Mouse (Mus musculus): Measurements from ENCODE around the gene Enpp3. TPM values are rescaled to one million over a fixed set of nuclear protein-coding genes. Genes with fewer than 3 reads are reported as not detected.
A peak's percentile ranks its signal among the peaks of the same experiment; 100 is the strongest.
"Not testable (repeated sequence)": the region's sequence is repeated elsewhere in the genome, so short reads cannot be mapped to it uniquely, and the experiment has no call there.

Enpp3 gene
- polyA plus RNA-seq, 1 experiment from 2014 or later: 7.9 TPM

DNA sequence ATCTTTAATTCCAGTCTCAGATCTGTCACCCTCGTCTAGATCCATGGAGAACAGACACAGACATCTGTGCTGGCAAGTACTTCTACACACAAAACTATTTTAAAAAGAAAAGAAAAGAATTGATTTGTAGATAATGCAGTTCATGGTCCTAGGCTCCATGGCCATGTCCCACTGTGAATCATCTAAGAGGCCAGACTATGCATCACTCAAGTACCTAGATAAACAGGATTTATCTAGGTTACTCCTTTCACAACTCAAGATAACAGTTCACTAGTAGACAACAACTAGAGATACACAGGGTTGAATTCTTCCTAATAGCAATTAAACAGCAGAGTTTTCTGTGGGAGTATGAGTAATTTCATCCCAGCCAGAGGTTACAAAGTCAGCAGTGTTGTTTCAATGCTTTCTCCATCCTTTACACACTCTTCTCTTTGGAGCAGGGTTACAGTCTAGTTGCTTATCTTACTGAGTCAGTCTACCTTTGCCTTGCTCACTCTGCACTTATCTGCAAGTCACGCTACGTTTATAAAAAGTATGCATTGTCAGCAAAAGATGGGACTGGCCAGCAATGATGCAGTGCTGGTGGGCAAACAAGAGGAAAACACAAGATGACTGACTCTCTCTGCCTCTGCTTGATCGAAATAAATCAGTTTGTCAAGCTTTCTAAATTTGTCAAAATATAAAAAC, 20.5 kb downstream of the Enpp3 start:
- Histone ChIP-seq H3K4me2 (no peak overlapping the region), H3K4me3 (replicated peaks) (no peak overlapping the region), H3K9me3 (no peaks in the 10 kb centered on the region), H3K27me3 (no peaks in the 10 kb centered on the region), H3K4me1 (replicated peaks) (peaks cover 9% of the 10 kb centered on the region), H3K27ac (no peak overlapping the region), H3K36me3 (no peaks in the 10 kb centered on the region), H3K9ac (replicated peaks) (no peak overlapping the region)
- 87% methylated on average over 4 of the region's 4 CpGs for WGBS
- no peak for ATAC-seq (ENCODE audit: insufficient number of reproducible peaks, insufficient read depth, low FRiP score, low TSS enrichment, low read depth)

GRCm38 (mm10) chr10:24819526-24819925, 23.1 kb downstream of the Enpp3 start:
- no peaks in the 10 kb centered on the region for H3K9me3 ChIP-seq
- H3K4me3 ChIP-seq (replicated peaks): no peak overlapping the region
- no peaks in the 10 kb centered on the region for H3K27me3 ChIP-seq
- no peak for ATAC-seq (ENCODE audit: insufficient number of reproducible peaks, insufficient read depth, low FRiP score, low TSS enrichment, low read depth)
- H3K36me3 ChIP-seq: no peaks in the 10 kb centered on the region
- no peak overlapping the region for H3K27ac ChIP-seq
- peaks cover 9% of the 10 kb centered on the region for H3K4me1 ChIP-seq (replicated peaks)
- no peak overlapping the region for H3K9ac ChIP-seq (replicated peaks)
- 45% methylated on average over 3 of the region's 3 CpGs for WGBS
- no peak overlapping the region for H3K4me2 ChIP-seq

GRCm38 (mm10) chr10:24810639-24811038, 32.0 kb downstream of the Enpp3 start:
- no peaks in the 10 kb centered on the region for H3K36me3 ChIP-seq
- H3K9ac ChIP-seq (replicated peaks): no peak overlapping the region
- H3K4me2 ChIP-seq: peak overlapping the region; percentile 15; the same call in 1 of the 2 replicates
- WGBS: 47% methylated on average over 10 of the region's 10 CpGs
- H3K27me3 ChIP-seq: no peaks in the 10 kb centered on the region
- 0 out of 2 replicates have a peak, but pooled peaks cover 11% of the 10 kb centered on the region for H3K4me1 ChIP-seq (replicated peaks)
- peak overlapping the region; percentile 64; the same call in 1 of the 2 replicates for H3K27ac ChIP-seq
- no peak; the same call in 1 of the 2 replicates for ATAC-seq (ENCODE audit: insufficient number of reproducible peaks, insufficient read depth, low FRiP score, low TSS enrichment, low read depth)
- no peaks in the 10 kb centered on the region for H3K9me3 ChIP-seq
- H3K4me3 ChIP-seq (replicated peaks): no peak overlapping the region

- Histone ChIP-seq H3K9ac (replicated peaks) (no peak overlapping the region), H3K4me3 (replicated peaks) (no peak overlapping the region), H3K4me1 (replicated peaks) (0 out of 2 replicates have a peak, but pooled peaks cover 11% of the 10 kb centered on the region), H3K4me2 (no peak overlapping the region), H3K27me3 (no peaks in the 10 kb centered on the region), H3K36me3 (peaks cover 11% of the 10 kb centered on the region; the same call in 1 of the 2 replicates), H3K27ac (no peak overlapping the region), H3K9me3 (0 out of 2 replicates have a peak, but pooled peaks cover 5% of the 10 kb centered on the region)
- ATAC-seq (ENCODE audit: insufficient number of reproducible peaks, insufficient read depth, low FRiP score, low TSS enrichment, low read depth): no peak
- WGBS: 93% methylated on average over 5 of the region's 5 CpGs
These were observed 35.9 kb downstream of the Enpp3 start for GRCm38 (mm10) chr10:24806756-24807155.

- H3K4me2 ChIP-seq: no peak overlapping the region
- no peaks in the 10 kb centered on the region for H3K27me3 ChIP-seq
- 0 out of 2 replicates have a peak, but pooled peaks cover 5% of the 10 kb centered on the region for H3K9me3 ChIP-seq
- H3K27ac ChIP-seq: no peak overlapping the region
- 90% methylated on average over 10 of the region's 10 CpGs for WGBS
- no peak for ATAC-seq (ENCODE audit: insufficient number of reproducible peaks, insufficient read depth, low FRiP score, low TSS enrichment, low read depth)
- H3K36me3 ChIP-seq: peaks cover 11% of the 10 kb centered on the region; the same call in 1 of the 2 replicates
- no peak overlapping the region for H3K9ac ChIP-seq (replicated peaks)
- H3K4me3 ChIP-seq (replicated peaks): no peak overlapping the region
- 0 out of 2 replicates have a peak, but pooled peaks cover 11% of the 10 kb centered on the region for H3K4me1 ChIP-seq (replicated peaks)
These were observed 36.7 kb downstream of the Enpp3 start for GRCm38 (mm10) chr10:24805876-24806275.

DNA sequence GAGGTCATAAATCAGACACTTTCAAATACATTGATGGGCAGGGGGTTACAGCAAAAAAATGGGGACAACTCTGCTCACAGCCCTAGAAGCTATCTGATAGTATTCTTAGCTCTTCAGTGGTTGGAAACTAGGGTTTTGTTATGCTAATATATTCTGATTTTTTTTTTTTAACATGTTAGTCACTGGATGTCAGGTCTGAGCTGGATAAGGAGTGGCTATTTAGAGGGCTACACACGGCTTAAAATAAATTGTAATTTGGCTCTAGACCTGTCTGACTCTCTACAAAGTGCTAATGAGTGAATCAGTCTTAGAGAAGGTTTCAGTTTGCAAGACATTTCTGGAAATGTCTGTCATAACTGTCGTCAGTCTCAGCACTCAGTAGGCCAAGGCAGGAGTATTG, 37.5 kb downstream of the Enpp3 start:
- ATAC-seq (ENCODE audit: insufficient number of reproducible peaks, insufficient read depth, low FRiP score, low TSS enrichment, low read depth): no peak
- H3K4me2 ChIP-seq: no peak overlapping the region
- no peak overlapping the region for H3K9ac ChIP-seq (replicated peaks)
- H3K27me3 ChIP-seq: no peaks in the 10 kb centered on the region
- 0 out of 2 replicates have a peak, but pooled peaks cover 5% of the 10 kb centered on the region for H3K9me3 ChIP-seq
- H3K4me1 ChIP-seq (replicated peaks): 0 out of 2 replicates have a peak, but pooled peaks cover 6% of the 10 kb centered on the region
- no peak overlapping the region for H3K27ac ChIP-seq
- no peak overlapping the region for H3K4me3 ChIP-seq (replicated peaks)
- WGBS: 66% methylated on average over 2 of the region's 2 CpGs
- peaks cover 11% of the 10 kb centered on the region; the same call in 1 of the 2 replicates for H3K36me3 ChIP-seq

- H3K27me3 ChIP-seq; H3K9me3 ChIP-seq; H3K4me2 ChIP-seq; H3K4me3 ChIP-seq (replicated peaks); H3K4me1 ChIP-seq (replicated peaks); H3K27ac ChIP-seq; H3K9ac ChIP-seq (replicated peaks); ATAC-seq (ENCODE audit: insufficient number of reproducible peaks, insufficient read depth, low FRiP score, low TSS enrichment, low read depth): not testable (repeated sequence)
- peaks cover 11% of the 10 kb centered on the region; the same call in 1 of the 2 replicates for H3K36me3 ChIP-seq
- 87% methylated on average over 2 of the region's 2 CpGs for WGBS
These were observed 39.8 kb downstream of the Enpp3 start for GRCm38 (mm10) chr10:24802742-24803244.

DNA sequence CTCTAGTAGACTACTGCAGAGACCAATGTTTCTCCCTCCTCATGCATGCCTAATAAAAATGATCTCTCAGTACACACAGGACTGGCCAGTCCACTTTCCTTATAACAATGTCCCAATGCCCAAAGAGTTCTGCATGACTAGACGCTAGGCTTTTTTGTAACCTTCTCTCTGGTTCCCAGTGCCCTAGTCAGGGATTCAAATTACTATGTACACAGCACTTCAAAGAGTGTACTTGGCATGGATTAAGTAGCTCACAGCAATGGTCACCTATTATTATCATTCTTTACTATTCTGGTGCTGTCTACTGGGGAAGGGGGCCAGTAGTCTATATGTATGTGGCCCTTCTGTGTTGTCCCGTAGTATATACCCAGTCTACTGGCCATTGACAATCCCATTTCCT, 40.8 kb downstream of the Enpp3 start:
- Histone ChIP-seq H3K4me2 (no peak overlapping the region), H3K36me3 (peaks cover 11% of the 10 kb centered on the region; the same call in 1 of the 2 replicates), H3K4me1 (replicated peaks) (no peaks in the 10 kb centered on the region), H3K4me3 (replicated peaks) (no peak overlapping the region), H3K27me3 (no peaks in the 10 kb centered on the region), H3K27ac (no peak overlapping the region), H3K9me3 (0 out of 2 replicates have a peak, but pooled peaks cover 5% of the 10 kb centered on the region), H3K9ac (replicated peaks) (no peak overlapping the region)
- 90% methylated on average over 2 of the region's 2 CpGs for WGBS
- ATAC-seq (ENCODE audit: insufficient number of reproducible peaks, insufficient read depth, low FRiP score, low TSS enrichment, low read depth): no peak

DNA sequence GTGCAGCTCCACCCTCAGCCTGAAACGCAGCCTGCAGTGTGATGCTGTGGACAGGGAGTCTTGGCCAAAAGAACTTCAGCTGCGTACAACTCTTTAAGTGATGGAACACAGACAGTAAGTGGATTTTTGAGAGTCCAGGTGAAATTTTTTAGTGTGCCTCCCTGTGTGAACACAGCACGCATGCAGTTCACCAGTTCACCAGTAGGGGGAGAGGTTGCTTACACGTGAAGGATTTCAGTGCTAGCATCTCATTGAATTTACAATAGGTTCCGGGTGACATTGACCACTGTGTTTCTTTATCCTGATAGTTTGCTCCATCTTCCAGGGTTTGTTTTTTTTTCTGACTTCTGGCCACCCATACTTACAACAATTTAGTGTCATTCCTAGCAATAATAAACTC, 45.4 kb downstream of the Enpp3 start:
- H3K27ac ChIP-seq: no peak overlapping the region
- no peak overlapping the region for H3K4me2 ChIP-seq
- H3K9ac ChIP-seq (replicated peaks): no peak overlapping the region
- H3K4me3 ChIP-seq (replicated peaks): no peak overlapping the region
- 50% methylated on average over 5 of the region's 5 CpGs for WGBS
- ATAC-seq (ENCODE audit: insufficient number of reproducible peaks, insufficient read depth, low FRiP score, low TSS enrichment, low read depth): no peak
- no peaks in the 10 kb centered on the region for H3K4me1 ChIP-seq (replicated peaks)
- no peaks in the 10 kb centered on the region; the same call in 1 of the 2 replicates for H3K36me3 ChIP-seq
- H3K27me3 ChIP-seq: no peaks in the 10 kb centered on the region
- H3K9me3 ChIP-seq: no peaks in the 10 kb centered on the region

- H3K4me2 ChIP-seq: no peak overlapping the region
- no peak overlapping the region for H3K27ac ChIP-seq
- H3K9ac ChIP-seq (replicated peaks): no peak overlapping the region
- ATAC-seq (ENCODE audit: insufficient number of reproducible peaks, insufficient read depth, low FRiP score, low TSS enrichment, low read depth): no peak
- WGBS: 88% methylated on average over 7 of the region's 7 CpGs
- H3K27me3 ChIP-seq: no peaks in the 10 kb centered on the region
- H3K36me3 ChIP-seq: no peaks in the 10 kb centered on the region; the same call in 1 of the 2 replicates
- no peaks in the 10 kb centered on the region for H3K9me3 ChIP-seq
- no peaks in the 10 kb centered on the region for H3K4me1 ChIP-seq (replicated peaks)
- H3K4me3 ChIP-seq (replicated peaks): no peak overlapping the region
These were observed 49.9 kb downstream of the Enpp3 start for GRCm38 (mm10) chr10:24792756-24793155.

DNA sequence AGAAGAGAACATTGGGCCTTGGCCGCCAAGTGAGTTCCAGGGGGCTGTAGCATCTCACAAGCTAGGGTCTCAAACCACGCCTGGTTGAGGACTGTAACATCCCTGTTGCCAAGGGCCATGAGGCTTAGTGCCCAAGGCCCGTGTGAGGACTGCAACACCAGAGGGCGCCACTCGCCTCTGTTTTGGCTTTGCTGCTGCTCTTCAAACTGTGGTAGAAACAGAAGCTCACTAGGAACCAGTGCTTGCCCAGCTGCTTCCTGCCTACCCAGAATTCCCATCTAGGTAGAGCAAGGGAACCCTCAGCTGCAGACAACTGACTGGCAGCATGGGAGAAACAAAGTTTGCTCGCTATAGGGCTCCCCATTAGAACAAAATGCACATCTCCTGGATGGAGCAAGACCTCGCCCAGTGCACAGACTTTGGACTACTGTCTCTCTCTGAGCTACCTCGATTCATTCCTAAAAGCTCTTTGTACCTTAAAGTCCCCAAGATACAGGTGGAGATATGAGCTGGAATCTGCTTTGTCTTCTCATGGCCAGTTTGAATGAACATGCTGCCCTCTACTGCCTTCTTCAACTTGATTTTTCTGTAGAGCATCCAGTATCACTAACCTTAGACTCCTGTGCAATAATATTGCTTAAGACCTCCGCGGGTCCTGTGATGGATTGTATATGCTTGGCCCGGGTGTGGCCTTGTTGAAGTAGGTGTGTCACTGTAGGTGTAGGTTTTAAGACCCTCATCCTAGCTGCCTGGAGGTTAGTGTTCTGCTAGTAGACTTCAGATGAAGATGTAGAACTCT, 52.7 kb downstream of the Enpp3 start:
- no peak overlapping the region for H3K4me3 ChIP-seq (replicated peaks)
- no peak overlapping the region for H3K4me2 ChIP-seq
- H3K36me3 ChIP-seq: no peaks in the 10 kb centered on the region
- ATAC-seq (ENCODE audit: insufficient number of reproducible peaks, insufficient read depth, low FRiP score, low TSS enrichment, low read depth): no peak
- H3K4me1 ChIP-seq (replicated peaks): no peaks in the 10 kb centered on the region
- 72% methylated on average over 11 of the region's 11 CpGs for WGBS
- H3K27ac ChIP-seq: no peak overlapping the region
- H3K9ac ChIP-seq (replicated peaks): no peak overlapping the region
- H3K9me3 ChIP-seq: no peaks in the 10 kb centered on the region
- no peaks in the 10 kb centered on the region for H3K27me3 ChIP-seq

Data from limb, embryonic 12.5 days (tissue).